In the genomic region with DNA sequence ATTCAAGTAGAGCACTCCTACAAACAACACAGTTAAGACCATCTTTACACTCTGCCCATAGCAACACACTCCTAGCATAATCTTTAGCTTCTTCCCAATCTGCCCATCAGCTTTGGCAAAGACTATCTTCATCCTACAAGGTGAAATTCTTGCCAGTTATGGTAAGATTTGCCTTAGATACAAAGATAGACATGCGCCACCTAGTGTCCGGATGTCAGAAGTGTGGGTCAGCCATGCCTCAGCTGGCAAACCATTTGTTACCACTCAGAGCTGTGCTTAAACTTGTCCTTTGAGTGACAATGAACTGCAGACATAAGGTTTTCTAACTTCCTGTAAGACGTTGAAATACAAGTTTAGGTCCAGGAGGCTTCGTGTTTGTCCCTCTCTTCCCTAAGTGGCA, we compare ENCODE assay signal across 9 mouse cellular contexts.
DNase-seq lines count a peak whose midpoint lies in the region; ATAC-seq and TF ChIP-seq lines count a peak whose summit lies in the region.
"Had no signal": no experiment of that assay in that cellular context is flagged by ENCODE, and none has a peak within 500 bp of the region (broad histone marks: within the 10 kb centered on the region; RNA-seq: fewer than 3 reads in every experiment).

No protein-coding gene starts in this region.

- H3K4me3 ChIP-seq in gastrocnemius, adult 2 months, result no peak overlapping the region
- H3K4me3 ChIP-seq: lung, embryonic 15.5 days had no signal

- intact Hi-C loops in gastrocnemius, adult 2 months (cut with DNase I), result no loop called here

- peak; percentile 61 for TF ChIP-seq CTCF in gastrocnemius, adult 2 months (IDR thresholded peaks at IDR 0.05)

- DNase-seq in gastrocnemius, adult 2 months, result peak; percentile 32
- DNase-seq in gastrocnemius, postnatal 25 days, result no peak
- peak; percentile 7 to 8 for DNase-seq in right cerebral cortex, postnatal 36 days (ENCODE audit: low spot score in 2 of 2)
- no peak for DNase-seq in right cerebral cortex, adult 18-20 months
- peak; percentile 53 to 75 for DNase-seq in kidney, postnatal 25 days
- DNase-seq in yolk sac, embryonic 10.5 days (ENCODE audit: low spot score), result peak; percentile 14

- ATAC-seq in common myeloid progenitor, adult 5-6 weeks (replicated peaks; ENCODE audit: low read depth, poor library complexity, severe bottlenecking), result 0 out of 2 replicates have a peak, but pooled peaks have one; percentile 68
- ATAC-seq in megakaryocyte-erythroid progenitor cell, adult 5-6 weeks (replicated peaks; ENCODE audit: low FRiP score, low TSS enrichment, poor library complexity, severe bottlenecking), result peak; percentile 68; the same call in 1 of the 2 replicates

- H3K27ac ChIP-seq in gastrocnemius, adult 2 months, result no peak overlapping the region
- H3K27ac ChIP-seq: lung, embryonic 15.5 days had no signal

Comparison
In these comparisons a context has a peak if more than half of its experiments do, and no peak if none do; other contexts are left out.
1. DNase-seq: peak in gastrocnemius, adult 2 months (single experiment), right cerebral cortex, postnatal 36 days (2 of 2), kidney, postnatal 25 days (2 of 2) and yolk sac, embryonic 10.5 days (single experiment); none in gastrocnemius, postnatal 25 days (single experiment) and right cerebral cortex, adult 18-20 months (single experiment).